Mouse (Mus musculus) heart, embryonic 14.5 days (tissue): Measurements from ENCODE around the gene Sbno1. TPM values are rescaled to one million over a fixed set of nuclear protein-coding genes. Genes with fewer than 3 reads are reported as not detected.
A peak's percentile ranks its signal among the peaks of the same experiment; 100 is the strongest.
"Not testable (repeated sequence)": the region's sequence is repeated elsewhere in the genome, so short reads cannot be mapped to it uniquely, and the experiment has no call there.

Experiments
- ATAC-seq: fragments of 200-750 bp; cut with Nextera tagmentation; 2 replicates; pipeline ENCODE4 v1.8.0; 2017; ENCODE audit warnings: low read depth, moderate TSS enrichment; ENCODE audit not compliant: insufficient number of reproducible peaks, insufficient read depth, low FRiP score
- H3K27ac ChIP-seq, 2 experiments: fragments of 200-500 bp in 1 of 2; fragments of 300-500 bp in 1 of 2; sonication (generic) in 1 of 2; replicated peaks in 1 of 2; 2 replicates each; pipeline ENCODE4 v1.5.1; 2012 to 2014; ENCODE audit warnings: low read depth in 2 of 2, low read length in 2 of 2, control low read depth in 1 of 2, mild to moderate bottlenecking in 1 of 2, mixed read lengths in 1 of 2; ENCODE audit not compliant: control insufficient read depth in 1 of 2, insufficient read depth in 1 of 2
- H3K27me3 ChIP-seq: fragments of 300-500 bp; sonication (generic); 2 replicates; pipeline ENCODE4 v1.6.1; 2014; ENCODE audit warnings: mild to moderate bottlenecking, low read length, control low read depth; ENCODE audit not compliant: control insufficient read depth, insufficient read depth
- H3K36me3 ChIP-seq: fragments of 300-500 bp; sonication (generic); 2 replicates; pipeline ENCODE4 v1.6.1; 2014; ENCODE audit warnings: mild to moderate bottlenecking, control low read depth, low read length, mixed read lengths; ENCODE audit not compliant: control insufficient read depth, insufficient read depth
- H3K4me1 ChIP-seq, 2 experiments: fragments of 200-500 bp in 1 of 2; fragments of 300-500 bp in 1 of 2; sonication (generic) in 1 of 2; 2 replicates each; pipeline ENCODE4 v1.6.1; 2012 to 2014; ENCODE audit warnings: low read length in 2 of 2, control low read depth in 1 of 2, mixed read lengths in 1 of 2; ENCODE audit not compliant: control insufficient read depth in 2 of 2, insufficient read depth in 2 of 2
- H3K4me2 ChIP-seq: fragments of 300-500 bp; sonication (generic); 2 replicates; pipeline ENCODE4 v1.6.1; 2014; ENCODE audit warnings: mild to moderate bottlenecking, low read length
- H3K4me3 ChIP-seq, 2 experiments: fragments of 200-500 bp in 1 of 2; fragments of 300-500 bp in 1 of 2; sonication (generic) in 1 of 2; 2 replicates each; pipeline ENCODE4 v1.5.1; 2012 to 2014; ENCODE audit warnings: low read length in 2 of 2, mild to moderate bottlenecking in 2 of 2, control low read depth in 1 of 2, low read depth in 1 of 2, moderate library complexity in 1 of 2; ENCODE audit not compliant: control insufficient read depth in 1 of 2, insufficient read depth in 1 of 2
- H3K9ac ChIP-seq: fragments of 300-500 bp; sonication (generic); 2 replicates; pipeline ENCODE4 v1.6.1; 2014; ENCODE audit warnings: mild to moderate bottlenecking, low read length
- H3K9me3 ChIP-seq: fragments of 300-500 bp; sonication (generic); 2 replicates; pipeline ENCODE4 v1.6.1; 2016; ENCODE audit warnings: low read length, control low read depth; ENCODE audit not compliant: control insufficient read depth
- WGBS: fragments of 180-500 bp; shearing (Covaris S2); extraction: QIAGEN DNeasy Blood & Tissue Kit; methylation state at CpG from one replicate; pipeline ENCODE4 v1.1.7; 2014; 5-methylcytosine and 5-hydroxymethylcytosine counted together
- polyA plus RNA-seq: library from polyadenylated mRNA; unstranded; fragments of >200 nt; fragmentation: Nextera tagmentation; extraction: Ambion mirVana; gene quantifications from 2 replicates; pipeline ENCODE4 v1.2.1, GENCODE M21; 2014

Sbno1 gene
- polyA plus RNA-seq, 1 experiment from 2014 or later = 68.1 TPM

DNA sequence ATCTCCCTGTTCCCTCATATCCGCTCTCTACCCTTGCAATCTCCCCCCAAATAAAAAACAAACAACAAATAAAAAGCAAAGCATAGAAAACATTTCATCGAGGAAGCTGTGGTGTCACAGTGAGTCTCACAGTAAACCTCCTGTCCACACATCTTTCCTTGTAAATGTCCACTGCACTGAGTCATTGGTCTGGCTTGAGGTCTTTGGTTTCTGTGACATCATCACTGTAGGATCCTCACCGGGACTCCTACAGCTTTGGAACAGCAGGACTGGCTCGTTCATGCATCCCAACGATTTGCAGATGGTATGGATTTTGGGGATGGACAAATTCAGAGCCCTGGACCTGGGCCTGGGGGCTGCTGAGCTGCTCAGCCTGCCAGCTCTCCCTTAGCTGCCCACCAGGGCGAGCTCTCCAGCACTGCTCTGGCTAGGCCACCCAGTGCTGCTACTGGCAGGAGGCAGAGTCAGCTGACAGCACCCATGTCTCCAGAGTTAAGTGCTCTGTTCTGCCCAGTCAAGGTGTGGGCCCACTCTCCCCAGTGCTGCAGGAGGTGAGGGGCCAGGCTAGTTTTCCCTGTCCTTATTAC is 84.0 kb downstream of the Sbno1 start:
- H3K27ac ChIP-seq, H3K4me3 ChIP-seq, H3K9ac ChIP-seq, H3K4me2 ChIP-seq, H3K9me3 ChIP-seq, ATAC-seq, H3K27me3 ChIP-seq: not testable (repeated sequence)
- 59% methylated on average over 6 of the region's 6 CpGs for WGBS
- H3K36me3 ChIP-seq = peaks cover 41% of the 10 kb centered on the region
- peaks cover 13 to 24% of the 10 kb centered on the region in 2 experiments for H3K4me1 ChIP-seq

DNA sequence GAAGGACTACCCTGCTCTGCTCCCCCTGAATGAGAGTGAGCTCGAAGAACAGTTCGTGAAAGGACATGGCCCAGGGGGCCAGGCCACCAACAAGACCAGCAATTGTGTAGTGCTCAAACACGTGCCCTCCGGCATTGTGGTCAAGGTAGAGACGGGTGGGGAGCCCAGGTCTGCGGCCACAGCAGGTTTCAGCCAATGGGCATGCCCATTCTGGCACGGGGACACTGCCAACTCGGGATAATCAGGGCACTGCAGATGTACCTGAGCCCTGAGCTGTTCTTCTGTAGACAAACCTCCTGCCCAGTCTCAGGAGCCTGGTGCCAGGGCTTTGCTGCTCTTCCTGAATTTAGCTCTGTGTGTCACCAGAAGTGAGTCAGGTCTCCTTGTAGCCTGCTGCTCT is 87.0 kb downstream of the Sbno1 start:
- ATAC-seq = no peak
- H3K27ac ChIP-seq = no peak overlapping the region
- H3K4me1 ChIP-seq = peaks cover 22 to 39% of the 10 kb centered on the region in 2 experiments
- H3K27me3 ChIP-seq = no peaks in the 10 kb centered on the region
- 85% methylated on average over 8 of the region's 8 CpGs for WGBS
- no peak overlapping the region for H3K9ac ChIP-seq
- no peaks in the 10 kb centered on the region for H3K9me3 ChIP-seq
- peaks cover 17% of the 10 kb centered on the region for H3K36me3 ChIP-seq
- no peak overlapping the region for H3K4me2 ChIP-seq
- no peak overlapping the region for H3K4me3 ChIP-seq

DNA sequence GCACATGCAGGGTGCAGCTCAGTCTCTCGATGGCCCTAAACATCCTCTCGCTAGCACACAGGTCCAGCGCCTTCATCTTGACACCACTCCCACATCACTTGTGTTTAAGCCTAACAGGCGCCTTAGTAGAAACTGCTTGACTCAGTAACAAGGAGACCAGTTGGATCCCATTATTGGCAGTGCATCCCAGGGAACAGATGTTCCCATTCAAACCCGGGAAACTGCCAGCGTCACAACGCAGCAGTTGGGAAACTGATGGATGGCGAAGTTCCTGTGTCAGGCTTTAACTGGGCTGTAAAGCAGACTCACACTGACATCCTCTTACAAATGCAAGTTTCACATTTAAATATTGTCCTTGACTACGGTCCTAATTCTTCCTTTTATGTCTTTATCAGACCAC is 87.9 kb downstream of the Sbno1 start:
- Histone ChIP-seq H3K9me3 (no peaks in the 10 kb centered on the region), H3K4me3 (no peak overlapping the region), H3K27ac (no peak overlapping the region), H3K36me3 (peaks cover 9% of the 10 kb centered on the region), H3K4me2 (no peak overlapping the region), H3K9ac (no peak overlapping the region), H3K27me3 (no peaks in the 10 kb centered on the region), H3K4me1 (peaks cover 22 to 43% of the 10 kb centered on the region in 2 experiments)
- WGBS = 76% methylated on average over 9 of the region's 9 CpGs
- ATAC-seq = no peak

DNA sequence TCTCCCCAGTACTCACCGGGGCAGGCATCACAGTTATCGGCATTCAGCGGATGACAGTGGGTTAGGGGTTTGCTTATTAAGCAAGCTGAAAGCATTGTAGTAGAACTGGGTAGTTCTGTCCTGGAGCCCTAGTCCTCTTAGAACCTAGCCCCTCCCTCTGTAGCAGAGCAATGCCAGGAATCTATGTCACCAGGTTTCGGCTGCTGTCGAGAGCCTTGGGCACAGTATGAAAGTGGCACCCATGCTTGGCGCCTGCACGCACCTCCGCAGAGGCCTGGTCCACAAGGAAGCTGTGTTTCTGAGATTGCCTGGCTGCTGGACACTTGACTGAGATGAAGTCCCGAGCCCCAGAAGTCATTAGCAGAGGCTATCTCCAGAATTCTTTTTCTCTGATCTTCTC is 88.7 kb downstream of the Sbno1 start:
- peaks cover 6% of the 10 kb centered on the region; the same call in 1 of the 2 replicates for H3K36me3 ChIP-seq
- whole genome bisulfite sequencing = 65% methylated on average over 9 of the region's 9 CpGs
- H3K9ac ChIP-seq = 0 out of 2 replicates have a peak overlapping the region, but pooled peaks have one; percentile 8
- ATAC-seq = no peak
- peak overlapping the region; percentile 48; a peak in 3 of 4 replicates for H3K27ac ChIP-seq
- no peak overlapping the region for H3K4me2 ChIP-seq
- peaks cover 22 to 43% of the 10 kb centered on the region in 2 experiments for H3K4me1 ChIP-seq
- H3K4me3 ChIP-seq = no peak overlapping the region
- no peaks in the 10 kb centered on the region for H3K27me3 ChIP-seq
- H3K9me3 ChIP-seq = no peaks in the 10 kb centered on the region

DNA sequence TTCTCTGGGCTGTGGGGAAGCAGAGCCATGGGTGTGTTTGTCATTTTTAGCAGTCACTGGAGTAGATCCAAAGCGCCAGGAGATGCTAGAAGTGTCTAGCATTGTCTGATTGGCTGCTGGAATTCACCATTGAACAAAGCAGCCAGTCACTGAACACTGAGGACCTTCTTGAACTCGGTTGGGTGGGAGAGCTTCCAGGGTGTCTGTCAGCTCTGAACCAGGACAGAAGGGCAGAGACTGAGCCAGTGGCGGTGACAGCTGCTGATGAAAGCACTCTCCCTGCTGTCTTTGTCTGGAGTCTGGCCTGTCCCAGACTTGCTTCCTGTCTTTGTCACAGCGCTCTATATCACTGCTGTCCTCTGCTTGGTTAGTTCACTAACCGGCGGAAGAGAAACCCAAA is 91.4 kb downstream of the Sbno1 start:
- peak; percentile 87 for ATAC-seq
- 2% methylated on average over 6 of the region's 6 CpGs for WGBS
- H3K9ac ChIP-seq = peak overlapping the region; percentile 47; the same call in 1 of the 2 replicates
- H3K27me3 ChIP-seq = no peaks in the 10 kb centered on the region
- no peaks in the 10 kb centered on the region for H3K9me3 ChIP-seq
- H3K4me2 ChIP-seq = peak overlapping the region; percentile 21
- no peak overlapping the region for H3K4me3 ChIP-seq
- H3K36me3 ChIP-seq = no peaks in the 10 kb centered on the region
- peak overlapping the region; percentile 88 to 89 for H3K27ac ChIP-seq
- peaks cover 16 to 33% of the 10 kb centered on the region in 2 experiments for H3K4me1 ChIP-seq

DNA sequence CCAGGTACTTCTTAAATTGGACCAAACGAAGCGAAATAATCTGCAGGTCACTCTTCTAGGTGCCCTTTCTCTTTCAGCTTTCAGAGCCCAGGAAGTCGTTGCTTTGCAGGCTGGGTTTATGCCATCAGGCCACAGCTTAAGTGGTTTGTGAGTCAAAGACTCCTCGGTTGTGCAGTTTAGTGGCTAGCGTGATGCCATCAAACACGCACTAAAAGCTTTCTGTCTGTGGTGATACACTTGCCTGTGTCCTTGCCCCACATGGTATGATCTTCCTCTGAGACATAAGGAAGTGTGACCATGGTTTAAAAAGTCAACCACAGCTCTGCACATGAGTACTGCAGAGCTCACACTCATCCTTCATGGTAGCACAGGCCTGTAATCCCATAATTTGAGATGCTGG is 95.7 kb downstream of the Sbno1 start:
- Histone ChIP-seq H3K27me3 (no peaks in the 10 kb centered on the region), H3K4me3 (no peak overlapping the region), H3K4me2 (no peak overlapping the region), H3K9ac (no peak overlapping the region), H3K27ac (no peak overlapping the region), H3K36me3 (peaks cover 1% of the 10 kb centered on the region), H3K4me1 (peaks cover 15 to 30% of the 10 kb centered on the region in 2 experiments), H3K9me3 (no peaks in the 10 kb centered on the region)
- 90% methylated on average over 6 of the region's 6 CpGs for WGBS
- ATAC-seq = no peak

DNA sequence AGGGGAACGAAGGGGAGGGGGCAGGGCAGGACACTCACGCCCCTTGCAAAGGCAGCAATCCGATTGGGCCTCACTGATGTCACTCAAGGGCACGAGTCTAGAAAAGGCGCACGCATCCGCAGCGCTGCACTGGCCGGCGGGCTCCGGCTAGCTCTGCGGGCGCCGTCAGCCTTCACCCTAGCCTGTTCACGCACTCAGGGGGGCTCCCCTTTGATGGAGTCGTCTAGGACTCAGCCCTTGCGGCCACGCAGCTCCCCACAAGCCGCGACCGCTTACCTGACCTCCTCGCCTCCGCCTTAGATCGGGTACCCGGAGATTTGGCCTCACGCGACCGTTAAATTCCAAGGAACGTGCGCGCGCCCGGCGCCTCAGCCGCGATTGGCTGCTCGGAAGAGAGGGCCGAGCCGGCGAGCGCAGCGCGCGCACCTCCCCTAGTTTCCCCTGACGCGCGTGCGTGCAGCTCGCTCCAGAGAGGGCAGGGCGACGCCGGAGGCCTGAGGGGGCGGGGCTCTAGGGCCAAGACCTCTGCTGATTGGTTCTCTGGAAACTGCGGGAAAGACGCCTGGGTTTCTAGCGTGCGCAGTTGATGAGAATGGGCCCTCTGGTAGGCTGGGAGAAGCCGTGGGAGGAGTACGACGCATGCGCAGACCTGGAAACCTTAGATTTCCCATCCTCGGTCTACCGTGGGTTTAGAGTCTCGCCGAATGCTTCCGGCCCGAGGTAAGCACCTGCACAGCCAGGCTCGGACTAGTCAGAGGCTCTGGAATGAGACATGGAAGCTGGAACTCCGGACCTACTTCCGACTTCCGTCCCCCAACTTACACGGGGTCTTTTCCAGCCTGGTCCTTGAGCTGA is 98.1 kb downstream of the Sbno1 start, which contains the start of the genes Mphosph9 and 2810006K23Rik:
Gene Mphosph9 (minus strand): TSS at position 463 of the 855 bp plus-strand sequence.
Gene 2810006K23Rik (plus strand): TSS at position 580 of the 855 bp plus-strand sequence.
- Histone ChIP-seq H3K4me3 (peak within 1 kb of the TSS; percentile 76 to 88), H3K4me1 (peaks cover 7 to 14% of the 10 kb centered on the region in 2 experiments), H3K9ac (peak within 1 kb of the TSS; percentile 87), H3K27ac (peak within 1 kb of the TSS; percentile 92 to 95), H3K4me2 (peak within 1 kb of the TSS; percentile 91), H3K9me3 (no peaks in the 10 kb centered on the region), H3K36me3 (peaks cover 17% of the 10 kb centered on the region), H3K27me3 (no peaks in the 10 kb centered on the region)
- under 1% methylated on average over 72 of the region's 72 CpGs for WGBS
- peak; percentile 99 for ATAC-seq
